Mouse (Mus musculus) kidney, postnatal 4 days (tissue): Measurements from ENCODE around the gene U2surp.

Experiments
- DNase-seq, 2 experiments: peaks; one replicate each; pipeline ENCODE4 v3.0.0; 2021; ENCODE audit warnings: mixed read lengths in 2 of 2

U2surp gene

DNA sequence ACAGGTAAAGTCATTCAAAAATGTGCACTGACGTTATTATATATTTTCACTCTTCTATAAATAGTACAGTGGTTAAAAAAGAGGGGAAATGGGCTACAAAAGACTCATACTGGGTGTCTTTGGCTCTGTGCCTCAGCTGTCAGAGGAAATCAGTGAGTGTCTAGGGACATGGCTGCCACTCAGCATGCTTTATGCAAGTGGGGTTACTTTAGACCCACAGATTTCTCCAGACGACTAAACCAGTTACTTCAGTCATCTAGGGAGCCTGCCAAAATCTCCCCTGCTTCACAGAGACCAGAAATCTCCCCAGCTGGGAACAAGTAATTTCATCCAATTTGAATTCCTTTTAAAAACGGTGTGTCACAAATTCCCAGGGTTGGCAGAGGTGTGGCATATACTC lies 59.9 kb downstream of the U2surp start:
- DNase-seq = no peak

DNA sequence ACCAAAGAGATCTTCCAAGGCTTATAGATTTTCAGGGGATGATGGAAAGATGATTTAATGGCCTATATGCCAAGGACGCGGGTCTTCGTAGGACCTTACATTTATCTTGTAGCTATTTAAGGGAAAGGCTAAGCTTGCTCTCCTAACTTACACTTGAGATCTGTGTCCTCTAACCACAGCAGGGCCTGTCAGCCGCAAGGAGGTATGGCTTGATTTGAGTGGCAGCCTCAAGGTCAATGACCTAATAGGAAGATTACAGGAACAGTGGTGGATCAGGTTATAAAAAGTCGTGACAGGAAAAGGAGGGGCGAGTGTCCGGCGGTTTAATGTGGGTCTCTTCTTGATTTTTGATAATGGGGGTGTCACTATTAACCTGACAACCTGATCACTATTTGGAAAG lies 61.2 kb downstream of the U2surp start:
- no peak for DNase-seq

DNA sequence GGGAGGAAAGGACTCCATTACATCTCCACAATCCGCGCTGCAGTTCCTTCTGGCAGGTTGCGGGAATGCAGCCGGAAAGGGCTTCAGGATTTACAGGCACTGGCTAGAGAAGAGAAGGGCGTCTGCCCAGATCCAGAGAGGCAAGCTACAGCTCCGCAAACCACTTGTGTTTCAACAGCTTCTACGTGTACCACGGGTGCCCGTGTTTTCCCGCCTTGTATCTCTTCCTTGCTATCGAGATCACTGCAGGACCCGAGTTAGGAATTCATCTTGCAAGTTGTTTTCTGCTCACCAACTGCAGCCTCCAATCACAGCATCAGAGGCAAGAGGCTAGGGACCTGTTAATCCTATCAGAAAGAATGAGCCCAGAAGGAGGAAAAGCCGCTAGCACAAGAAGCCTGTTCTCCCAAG lies 69.5 kb downstream of the U2surp start:
- DNase-seq = peak; percentile 59 to 73

DNA sequence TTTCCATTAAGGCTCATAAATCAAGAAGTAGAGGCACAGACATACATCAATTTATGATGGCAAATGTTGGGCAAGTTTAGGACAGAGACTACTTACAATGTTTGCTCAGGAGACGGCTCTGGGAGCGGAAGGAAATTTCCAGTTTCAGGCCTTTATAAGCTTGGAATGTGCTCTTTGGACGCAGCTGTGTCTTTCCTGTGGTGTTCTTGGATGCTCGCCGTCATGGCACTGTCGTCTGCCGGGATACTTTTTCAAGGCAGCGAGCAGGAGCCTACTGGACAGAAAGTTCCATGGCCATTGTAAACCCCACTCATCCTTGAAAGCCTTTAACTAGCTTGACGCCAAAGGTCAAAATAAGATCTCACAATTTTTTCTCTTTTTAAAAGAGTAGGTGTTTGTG lies 73.9 kb downstream of the U2surp start:
- DNase-seq = no peak

DNA sequence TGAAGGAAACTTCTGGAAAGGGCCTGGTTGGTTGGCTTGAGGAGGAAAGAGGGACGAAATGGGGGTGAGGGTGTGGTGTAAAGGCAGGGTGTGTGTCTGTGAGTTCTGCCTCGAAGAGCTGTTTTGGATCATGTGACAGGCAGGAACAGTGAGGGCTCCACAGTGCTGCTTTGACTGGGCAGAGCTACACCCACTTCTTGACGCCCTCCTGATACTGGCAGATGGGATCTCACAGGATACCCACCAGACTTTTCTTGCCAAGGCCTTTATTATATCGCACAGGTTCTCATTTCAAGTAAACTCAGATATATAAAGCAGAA lies 75.5 kb downstream of the U2surp start:
- DNase-seq = no peak

DNA sequence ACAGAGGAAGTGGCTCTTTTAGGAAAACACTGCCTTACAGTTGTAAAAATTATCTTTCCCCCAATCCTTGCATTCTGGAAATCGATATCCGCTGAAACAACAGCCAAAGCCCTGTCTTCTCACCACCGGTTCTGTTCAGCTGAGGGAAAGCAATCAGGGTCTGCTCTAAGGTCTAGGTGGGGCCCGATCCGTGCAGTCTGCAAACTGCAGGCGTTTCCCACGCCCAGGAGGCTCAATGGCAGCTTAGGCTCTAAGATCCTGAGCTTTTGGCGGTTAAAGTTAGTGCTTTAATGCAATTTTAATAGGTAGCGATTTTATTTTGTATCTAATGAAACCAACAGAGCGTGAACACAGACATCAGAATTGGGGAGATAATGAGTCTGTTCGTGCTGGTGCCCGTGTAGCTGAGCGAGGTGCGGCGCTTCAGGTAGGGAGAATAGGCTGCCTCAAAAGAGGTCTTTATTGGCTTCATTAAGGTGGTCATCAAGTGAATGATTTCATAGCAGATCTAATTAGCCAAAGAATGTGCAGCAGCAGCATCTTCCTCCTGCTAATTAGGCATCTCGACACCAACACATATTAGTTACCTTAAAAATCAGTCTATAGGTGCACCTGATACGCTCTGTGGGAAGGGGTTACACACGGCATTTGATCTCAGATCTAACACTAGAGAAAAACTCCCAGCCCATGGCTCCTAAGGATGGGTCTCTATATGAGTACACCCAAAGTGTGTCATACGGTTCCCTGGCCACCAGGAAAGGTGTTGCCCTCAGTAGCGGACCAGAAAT lies 76.1 kb downstream of the U2surp start:
- no peak for DNase-seq

DNA sequence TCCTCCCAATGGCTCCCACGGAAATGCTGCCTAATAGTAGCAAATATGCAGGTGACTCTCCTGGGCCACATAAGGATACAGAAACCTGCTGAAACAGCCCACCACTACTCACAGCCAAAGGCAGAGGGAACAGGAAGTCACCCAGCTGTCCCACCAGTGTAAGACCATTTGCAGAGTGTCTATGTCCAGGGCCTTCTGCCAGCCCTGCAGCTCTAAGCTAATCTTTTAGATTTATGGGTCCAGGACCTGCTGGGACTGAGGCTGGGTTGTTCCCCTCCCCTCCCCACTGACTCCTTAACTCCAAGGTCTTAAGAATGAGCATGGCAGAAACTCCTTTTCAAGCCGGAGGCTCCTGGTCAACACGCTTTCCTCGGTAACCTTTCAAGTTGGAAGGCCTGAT lies 83.5 kb downstream of the U2surp start:
- DNase-seq = peak in 1 of 2 experiments; percentile 26

DNA sequence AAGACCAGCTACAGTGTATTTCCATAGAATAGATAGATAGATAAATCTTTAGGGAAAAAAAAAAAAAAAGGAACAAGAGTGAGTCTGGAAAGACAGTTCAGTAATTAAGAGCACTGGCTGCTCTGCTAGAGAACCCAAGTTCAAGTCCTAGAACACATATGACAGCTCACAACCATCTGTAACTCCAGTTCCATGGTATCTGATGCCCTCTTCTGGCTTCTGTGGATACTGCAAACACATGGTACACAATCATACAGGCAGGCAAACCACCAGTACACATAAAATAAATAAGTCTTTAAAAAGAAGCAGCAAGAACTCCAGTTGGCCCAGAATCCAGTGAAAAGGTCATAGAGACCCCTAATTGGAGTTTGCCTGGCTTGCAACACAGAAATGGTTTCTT lies 97.9 kb downstream of the U2surp start:
- DNase-seq = no peak

DNA sequence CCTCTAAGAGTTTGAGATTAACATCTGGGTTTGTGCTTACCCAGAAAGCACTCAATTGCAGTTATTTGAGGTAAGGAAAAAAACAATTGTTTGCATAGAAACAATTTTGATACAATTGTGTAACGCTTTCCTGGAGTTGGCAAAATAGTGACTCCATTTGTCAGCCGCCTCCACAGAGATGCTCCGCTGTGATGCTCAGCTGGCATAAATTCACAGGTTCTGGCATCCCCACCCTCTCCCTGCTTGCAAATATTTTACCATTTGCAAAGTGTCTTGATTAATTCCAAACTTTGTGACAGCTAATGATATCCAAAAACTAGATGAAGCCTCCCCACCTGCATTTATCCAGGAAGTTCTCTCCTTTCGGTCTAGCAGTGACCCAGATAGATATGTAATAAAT lies 99.7 kb downstream of the U2surp start:
- no peak for DNase-seq

DNA sequence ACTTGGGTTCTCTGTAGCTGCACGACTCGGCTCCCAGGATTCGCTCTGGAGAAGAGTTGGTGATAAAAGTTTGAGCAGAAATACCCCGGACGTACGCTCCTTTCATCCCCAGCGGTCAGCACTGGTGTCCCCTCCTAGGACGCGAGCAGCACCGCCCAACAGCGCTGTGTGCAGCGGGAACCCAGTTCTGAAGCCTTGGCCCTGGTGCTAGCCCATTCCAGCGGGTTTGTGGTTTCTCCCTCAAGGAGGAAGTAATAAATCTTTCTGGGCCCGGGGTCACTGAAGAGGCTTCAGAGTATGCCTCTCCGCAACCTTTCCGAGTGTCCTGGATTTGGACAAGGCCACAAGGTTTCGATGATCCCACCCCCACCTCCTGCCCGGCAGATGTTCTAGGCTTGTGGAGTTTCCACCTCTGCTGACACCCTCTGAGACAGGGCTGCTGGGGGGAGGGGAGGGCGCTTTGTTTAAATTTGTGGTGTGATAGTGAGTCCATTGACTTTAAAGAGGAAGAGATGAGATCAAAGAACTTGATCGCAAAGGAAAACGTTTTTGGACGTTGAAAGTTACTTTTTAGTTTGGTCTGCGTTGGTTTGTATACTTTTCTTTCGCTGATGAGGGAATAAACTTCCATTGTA lies 104.1 kb downstream of the U2surp start:
- DNase-seq = peak; percentile 72 to 82
